Mouse (Mus musculus): Measurements from ENCODE around the gene Pafah1b2.
A peak's percentile ranks its signal among the peaks of the same experiment; 100 is the strongest.

Pafah1b2 gene

DNA sequence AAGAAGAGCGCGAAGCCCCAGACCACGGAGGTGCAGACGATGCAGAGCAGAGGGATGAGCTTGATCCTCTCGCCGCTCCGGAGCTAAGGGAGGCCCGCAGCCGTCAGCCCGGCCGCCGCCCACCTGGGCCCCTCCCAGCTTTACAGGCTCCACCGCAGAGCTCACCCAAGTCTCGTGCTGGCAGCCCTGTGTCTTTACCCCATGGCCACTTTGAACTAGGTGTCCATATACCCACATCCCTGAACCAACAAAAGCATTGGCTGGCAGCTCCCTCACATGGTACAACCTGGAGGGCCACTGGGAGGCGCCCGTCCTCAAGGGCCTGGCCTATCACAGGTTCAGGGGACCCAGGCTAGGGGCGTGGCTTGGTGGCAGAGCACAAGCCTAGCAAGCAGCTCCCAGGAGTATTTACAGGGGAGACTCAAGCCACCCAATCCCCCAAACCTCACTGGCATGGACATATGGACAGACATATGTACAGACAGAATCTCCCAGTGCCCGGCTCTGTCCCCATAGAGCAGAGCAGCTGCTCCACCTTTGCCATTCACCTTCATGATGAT is 71.1 kb downstream of the Pafah1b2 start:
- DNase-seq, result no peak

DNA sequence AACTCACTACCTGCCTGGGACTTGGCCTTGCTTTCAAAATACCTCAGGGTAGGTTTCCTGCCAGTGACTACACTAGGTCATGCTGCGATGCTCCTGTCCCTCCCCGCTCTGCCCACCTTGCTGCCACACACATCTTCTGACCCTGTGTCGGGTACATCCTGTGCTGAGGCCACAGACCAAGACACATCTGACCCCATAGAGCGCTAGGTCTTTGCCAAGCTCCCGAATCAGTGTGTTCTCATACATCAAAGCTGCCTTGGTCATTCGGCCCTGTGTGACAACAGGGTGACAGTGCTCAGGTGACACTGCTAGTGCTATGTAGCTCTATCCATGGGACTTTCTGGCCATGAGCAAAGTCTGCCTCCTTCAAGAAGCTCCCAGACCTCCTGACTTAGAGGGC is 72.7 kb downstream of the Pafah1b2 start:
- no peak for DNase-seq

DNA sequence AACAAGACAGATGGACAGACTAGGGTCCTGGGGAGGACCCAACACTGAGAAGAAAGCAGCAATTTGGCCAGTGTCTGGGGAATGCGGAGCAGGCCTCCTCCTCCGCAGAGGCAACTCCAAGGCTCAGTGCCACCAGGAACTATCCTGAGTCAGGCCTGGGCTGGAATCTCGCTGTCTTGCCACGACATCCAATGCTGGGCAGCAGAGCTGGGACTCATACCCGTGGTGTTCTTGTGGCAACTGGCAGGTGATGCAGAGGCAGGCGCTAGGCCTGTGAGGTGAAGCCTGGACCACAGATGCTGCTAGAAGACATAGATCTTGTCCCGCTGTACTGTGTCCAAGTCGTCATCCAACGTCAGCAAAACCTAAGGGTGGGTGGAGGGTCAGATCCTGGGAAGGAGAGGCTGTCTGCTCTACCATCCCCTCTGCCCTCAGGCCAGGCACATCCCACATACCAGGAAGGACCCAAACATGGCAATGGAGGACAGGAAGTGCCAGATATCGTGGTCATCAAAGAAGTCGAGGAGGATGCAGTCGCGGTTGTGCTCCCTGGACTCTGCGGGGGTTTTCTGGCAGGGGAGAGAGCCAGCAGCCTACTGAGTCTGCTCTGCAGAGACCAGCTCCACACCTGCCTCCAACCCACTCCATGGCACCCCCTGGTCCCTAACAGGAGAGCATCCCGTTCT is 73.4 kb downstream of the Pafah1b2 start:
- DNase-seq, result no peak

DNA sequence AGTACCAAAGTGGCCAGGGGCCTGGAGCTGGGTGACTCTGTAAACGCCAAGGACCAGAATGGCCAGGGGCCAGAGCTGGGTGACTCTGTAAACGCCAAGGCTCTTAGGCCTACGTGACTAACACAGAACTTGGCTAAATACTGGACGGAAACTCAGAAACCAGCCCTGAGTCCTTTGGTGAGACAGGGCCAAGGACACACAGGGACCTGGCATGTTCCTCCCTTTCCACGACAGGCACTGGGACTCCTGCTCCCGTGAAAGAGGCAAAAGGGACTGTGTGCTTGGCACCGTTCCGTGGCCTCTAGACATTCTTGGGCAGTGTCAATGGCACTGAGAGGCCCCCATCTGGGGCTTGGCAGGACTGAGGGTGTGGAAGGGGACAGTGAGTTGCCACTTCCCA is 74.4 kb downstream of the Pafah1b2 start:
- DNase-seq, result peak; percentile 47

DNA sequence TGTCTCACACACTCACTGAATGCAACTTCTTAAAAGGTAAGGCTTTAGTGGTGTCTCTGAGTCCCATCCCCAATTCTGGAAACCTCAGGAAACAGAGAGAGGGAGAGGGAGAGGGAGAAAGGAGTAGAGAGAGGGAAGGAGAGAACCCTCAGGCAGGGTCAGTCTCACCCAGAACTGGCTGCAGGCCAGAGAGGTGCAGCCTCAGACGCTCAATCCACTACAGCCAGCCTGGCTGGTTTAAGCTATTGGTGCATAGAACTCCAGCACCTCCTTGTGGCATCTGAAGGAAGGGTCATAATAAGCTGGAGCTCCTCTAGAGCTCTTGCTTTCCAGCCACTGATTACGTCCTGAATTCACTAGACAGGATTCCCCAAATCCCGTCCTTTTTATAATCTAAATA is 75.6 kb downstream of the Pafah1b2 start:
- peak; percentile 89 for DNase-seq

DNA sequence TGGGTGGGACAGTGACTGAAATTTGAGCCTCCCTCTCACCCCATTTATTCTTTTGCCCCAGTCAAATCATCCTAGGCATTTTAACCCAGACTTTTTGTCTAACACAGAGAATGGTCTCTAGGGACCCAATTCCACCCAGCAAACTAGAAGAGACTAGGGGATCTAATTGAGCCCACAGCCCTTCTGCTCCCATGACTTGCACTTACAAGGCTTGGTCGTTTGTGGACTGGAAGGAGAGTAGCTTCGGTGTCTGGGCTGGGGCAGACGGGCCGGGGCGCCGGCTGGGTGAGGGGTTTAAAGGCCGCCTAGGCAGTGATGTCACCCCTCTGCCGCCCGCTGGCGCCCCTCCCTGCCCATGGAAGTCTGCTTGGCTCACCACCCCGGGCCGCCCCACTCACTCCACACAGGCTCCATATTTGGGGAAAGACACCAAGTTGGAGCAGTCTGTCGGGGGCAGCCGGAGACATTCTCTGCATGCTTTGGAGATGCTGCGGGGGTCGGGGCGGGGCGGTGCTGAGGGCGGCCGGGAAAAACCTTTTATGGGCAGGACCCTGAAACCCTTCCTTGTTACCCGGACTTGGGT is 76.8 kb downstream of the Pafah1b2 start, which contains the start of gene Tagln:
Gene Tagln, minus strand, starts transcription at position 431 of the 583 bp plus-strand sequence.
- no peak for DNase-seq

DNA sequence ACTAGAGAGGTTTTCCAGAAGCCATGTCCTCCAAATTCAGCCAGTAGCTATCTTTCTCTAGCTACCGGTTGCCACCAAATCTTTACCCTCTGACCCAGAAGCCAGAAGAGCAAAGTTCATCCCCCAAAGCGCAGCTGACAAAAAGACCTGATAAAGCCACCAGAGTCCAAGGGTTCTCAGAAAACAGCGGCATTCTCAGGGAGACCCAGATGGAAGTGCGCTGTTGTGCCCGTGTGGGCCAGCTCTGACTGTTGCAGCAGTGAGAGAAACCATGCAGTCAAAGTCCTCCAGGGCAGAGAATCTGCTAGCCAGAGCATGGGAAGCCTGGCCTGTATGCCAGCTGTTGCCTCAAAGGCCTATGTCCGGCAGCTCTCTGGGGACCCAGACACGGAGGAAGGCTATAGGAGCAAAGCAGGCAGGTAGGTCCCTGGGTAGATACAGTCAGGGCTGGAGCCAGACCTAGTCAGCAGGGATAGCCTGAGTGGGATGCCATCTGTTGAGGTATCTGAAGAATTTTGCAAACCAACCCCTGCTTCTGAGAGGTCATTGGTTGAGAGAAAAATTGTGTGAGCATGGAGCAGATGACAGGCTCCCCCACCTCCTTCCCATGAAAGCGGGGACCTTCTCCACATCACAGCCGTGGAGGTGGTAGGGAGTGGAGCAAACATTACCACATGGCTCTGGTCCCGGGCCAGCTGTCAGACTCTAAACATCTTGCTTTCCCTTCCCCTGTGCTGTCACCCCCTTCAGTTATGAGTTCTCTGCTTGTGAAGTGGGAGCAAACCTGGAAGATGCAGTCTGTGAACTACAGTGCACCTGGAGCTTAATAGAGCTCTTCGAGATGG is 79.7 kb downstream of the Pafah1b2 start:
- peak; percentile 58 for DNase-seq

DNA sequence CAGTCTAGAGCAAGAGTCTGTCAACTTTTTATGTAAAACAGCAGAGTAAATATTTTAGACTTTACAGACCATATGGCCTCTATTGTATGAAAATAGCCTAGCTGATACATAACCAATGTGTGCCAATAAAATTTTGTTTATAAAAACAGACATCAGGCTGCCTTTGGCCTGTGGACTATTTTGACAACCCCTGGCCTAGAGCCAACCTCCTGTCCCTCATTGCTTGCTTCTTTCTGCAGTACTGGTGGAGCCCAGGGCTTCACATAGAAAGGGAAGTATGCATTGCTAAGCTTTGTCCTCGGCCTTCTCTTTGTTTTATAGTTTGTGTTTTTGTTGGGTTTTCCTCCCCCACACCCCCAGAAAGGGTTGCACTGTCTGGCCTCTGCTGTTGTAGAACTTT is 80.5 kb downstream of the Pafah1b2 start:
- DNase-seq, result peak; percentile 42

DNA sequence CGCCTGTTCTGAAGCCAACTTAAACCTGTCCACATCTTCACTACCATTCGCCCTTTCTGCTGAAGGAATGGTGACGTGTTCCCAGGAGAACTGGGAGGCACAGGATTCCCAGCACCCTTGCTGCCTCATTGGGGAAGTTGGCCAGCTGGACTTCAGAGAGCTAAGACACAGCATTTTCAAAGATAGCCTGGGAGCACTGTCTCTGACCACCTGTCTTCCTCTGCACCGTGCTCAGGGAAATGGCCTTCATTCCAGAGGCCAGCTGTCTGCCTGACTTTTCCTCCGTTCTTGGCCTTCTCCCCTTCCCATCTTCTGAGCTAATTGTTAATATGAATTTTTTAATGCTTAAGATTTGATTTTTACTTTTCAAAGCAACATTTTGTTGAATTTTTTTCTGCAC is 83.2 kb downstream of the Pafah1b2 start:
- no peak for DNase-seq

DNA sequence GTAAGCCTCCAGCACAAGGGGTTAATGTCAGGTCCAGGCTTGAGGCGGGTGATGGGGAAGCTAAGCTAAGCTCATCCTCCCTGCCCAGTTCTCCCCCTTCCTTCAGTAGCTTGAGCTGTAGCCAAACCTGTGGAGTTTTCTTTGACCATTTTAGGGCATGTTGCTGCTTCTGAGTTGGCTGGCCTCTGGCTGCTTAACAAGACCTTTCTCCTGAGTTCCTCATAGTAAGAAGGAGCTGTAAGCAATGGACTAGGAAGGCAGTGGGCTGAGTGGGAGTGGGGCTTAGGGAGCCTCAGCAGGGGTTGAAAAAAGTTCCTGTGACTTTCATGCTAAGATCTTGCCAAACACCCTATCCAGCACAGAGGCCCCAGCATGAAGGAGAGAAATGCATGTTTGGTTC is 92.6 kb downstream of the Pafah1b2 start:
- DNase-seq, result no peak

DNA sequence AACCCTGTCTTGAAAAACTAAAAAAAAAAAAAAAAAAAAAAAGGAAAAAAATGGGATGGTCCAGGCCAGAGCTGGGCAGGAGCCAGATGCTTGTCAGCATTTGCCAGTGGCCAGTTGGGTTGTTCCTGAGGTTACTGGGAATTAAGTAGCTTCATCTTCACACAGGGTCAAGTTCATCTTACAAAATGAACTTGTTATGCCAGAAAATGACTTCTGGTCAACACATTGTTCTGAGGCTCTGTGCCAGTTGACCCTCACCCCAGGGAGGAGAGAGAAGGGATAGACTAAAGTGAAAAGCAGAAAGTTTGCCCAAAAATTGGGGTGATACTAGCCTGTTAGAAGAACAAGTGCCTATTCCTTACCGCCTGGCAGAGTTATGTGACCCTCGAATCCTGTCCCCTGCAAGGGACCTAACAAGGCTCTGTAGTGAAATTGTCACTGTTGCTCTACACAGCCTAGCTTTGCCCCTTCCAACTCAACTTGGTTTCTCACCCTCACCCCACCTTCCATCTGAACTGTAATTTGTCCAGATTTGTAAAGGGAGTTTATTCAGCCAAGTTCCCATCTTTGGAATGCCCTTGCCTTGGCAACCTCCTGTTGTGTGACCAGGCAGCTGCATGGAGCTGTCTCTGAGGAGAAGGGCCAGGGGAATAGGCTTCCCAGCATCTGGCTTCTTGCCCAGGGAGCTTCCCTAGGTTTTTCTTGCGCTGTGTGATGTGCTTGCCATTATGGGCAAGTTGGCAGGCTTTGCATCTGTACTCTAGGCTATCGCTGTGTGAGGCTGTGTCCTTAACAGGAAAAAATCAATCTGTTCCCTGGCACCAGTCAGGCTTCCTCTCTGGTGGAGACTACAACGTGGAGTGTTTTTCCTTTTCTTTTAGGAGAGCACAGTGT is 95.2 kb downstream of the Pafah1b2 start:
- DNase-seq, result peak; percentile 73

DNA sequence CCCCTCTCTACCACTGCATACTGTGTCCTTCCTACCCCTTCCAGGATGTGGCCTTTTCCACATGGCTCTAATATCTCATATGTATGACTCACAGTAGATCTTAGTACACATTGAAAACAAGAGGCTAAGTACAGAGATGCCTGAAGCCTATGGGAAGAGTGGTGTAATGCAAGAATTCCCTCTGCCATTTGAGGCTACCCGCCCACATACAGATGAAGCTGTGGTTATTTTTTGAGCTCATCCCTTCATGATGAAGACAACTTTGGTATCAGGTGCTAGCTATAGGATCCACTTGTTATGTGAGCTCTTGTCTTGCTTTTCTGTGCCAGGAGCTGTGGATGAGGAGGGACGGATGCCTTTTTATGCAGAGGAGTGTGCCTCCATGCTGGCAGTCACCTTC is 96.8 kb downstream of the Pafah1b2 start:
- no peak for DNase-seq
